Mouse (Mus musculus) mesoderm, embryonic 11.5 days (tissue): ENCODE measurements around the gene Hist1h2ac.

Source experiments
- DNase-seq: peaks from one replicate; pipeline ENCODE4 v3.0.0-alpha.2; 2012; ENCODE audit warnings: low read depth, low spot score

Hist1h2ac gene

GRCm38 (mm10) chr13:23659636-23660366 is 23.9 kb downstream of the Hist1h2ac start:
- DNase-seq, result no peak
